Mouse (Mus musculus) heart, embryonic 15.5 days (tissue): ENCODE measurements around the gene Fndc8. TPM values are rescaled to one million over a fixed set of nuclear protein-coding genes. Genes with fewer than 3 reads are reported as not detected.

Experiments used
- ATAC-seq: fragments of 200-750 bp; cut with Nextera tagmentation; replicated peaks from 2 replicates; pipeline ENCODE4 v1.8.0; 2017; ENCODE audit warnings: low read depth, moderate TSS enrichment; ENCODE audit not compliant: insufficient number of reproducible peaks, insufficient read depth, low FRiP score
- H3K27ac ChIP-seq: fragments of 300-500 bp; sonication (generic); 2 replicates; pipeline ENCODE4 v1.5.1; 2015; ENCODE audit warnings: mild to moderate bottlenecking, inconsistent platforms
- H3K27me3 ChIP-seq: fragments of 300-500 bp; sonication (generic); 2 replicates; pipeline ENCODE4 v1.6.1; 2015; ENCODE audit warnings: inconsistent platforms
- H3K36me3 ChIP-seq: fragments of 300-500 bp; sonication (generic); 2 replicates; pipeline ENCODE4 v1.6.1; 2015; ENCODE audit warnings: mild to moderate bottlenecking, inconsistent platforms
- H3K4me1 ChIP-seq: fragments of 300-500 bp; sonication (generic); replicated peaks from 2 replicates; pipeline ENCODE4 v1.6.1; 2015; ENCODE audit warnings: inconsistent platforms
- H3K4me2 ChIP-seq: fragments of 300-500 bp; sonication (generic); 2 replicates; pipeline ENCODE4 v1.6.1; 2015; ENCODE audit warnings: inconsistent platforms, mild to moderate bottlenecking, moderate library complexity
- H3K4me3 ChIP-seq: fragments of 300-500 bp; sonication (generic); 2 replicates; pipeline ENCODE4 v1.5.1; 2015; ENCODE audit warnings: mild to moderate bottlenecking, inconsistent platforms
- H3K9ac ChIP-seq: fragments of 300-500 bp; sonication (generic); 2 replicates; pipeline ENCODE4 v1.6.1; 2015; ENCODE audit warnings: mild to moderate bottlenecking, inconsistent platforms
- H3K9me3 ChIP-seq: fragments of 300-500 bp; sonication (generic); replicated peaks from 2 replicates; pipeline ENCODE4 v1.6.1; 2016; ENCODE audit warnings: inconsistent platforms
- WGBS: fragments of 180-500 bp; shearing (Covaris S2); methylation state at CpG from one replicate; pipeline ENCODE4 v1.1.7; 2015; ENCODE audit warnings: mixed read lengths; 5-methylcytosine and 5-hydroxymethylcytosine counted together
- polyA plus RNA-seq: library from polyadenylated mRNA; unstranded; fragments of >200 nt; fragmentation: Nextera tagmentation; extraction: Ambion mirVana; gene quantifications from 2 replicates; pipeline ENCODE4 v1.2.1, GENCODE M21; 2015

Fndc8 gene
- polyA plus RNA-seq, 1 experiment from 2014 or later = 0.08 TPM

- Histone ChIP-seq H3K4me3 (no peak overlapping the region), H3K4me2 (no peak overlapping the region), H3K27ac (no peak overlapping the region), H3K9ac (no peak overlapping the region), H3K36me3 (no peaks in the 10 kb centered on the region), H3K9me3 (no peaks in the 10 kb centered on the region), H3K4me1 (peaks cover 3% of the 10 kb centered on the region; the same call in 1 of the 2 replicates), H3K27me3 (no peaks in the 10 kb centered on the region)
- no peak for ATAC-seq
- WGBS = 76% methylated on average over 9 of the region's 9 CpGs
These were observed 36.5 kb upstream of the Fndc8 start for GRCm38 (mm10) chr11:82855327-82855973.

DNA sequence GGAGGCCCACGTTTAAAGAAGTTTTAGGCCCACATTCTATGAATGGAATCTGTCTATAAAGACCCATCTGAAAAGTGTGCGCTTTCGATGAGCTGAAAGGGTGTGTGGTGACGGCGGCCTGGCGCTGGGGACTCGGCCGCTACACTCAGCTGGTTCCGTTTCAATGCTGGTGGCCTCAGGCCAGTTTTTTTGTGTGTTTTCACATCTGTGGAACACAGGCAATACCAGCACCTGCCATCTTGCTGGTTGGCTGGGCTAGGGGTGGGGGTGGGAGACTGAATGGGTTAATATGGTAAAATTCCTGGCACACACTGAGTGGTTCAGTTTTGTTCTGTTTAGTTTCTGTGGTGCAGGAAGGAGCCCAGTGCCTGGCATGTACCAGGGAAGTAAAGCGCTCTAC lies 35.9 kb upstream of the Fndc8 start:
- Histone ChIP-seq H3K4me1 (peaks cover 3% of the 10 kb centered on the region; the same call in 1 of the 2 replicates), H3K4me3 (no peak overlapping the region), H3K27ac (no peak overlapping the region), H3K36me3 (no peaks in the 10 kb centered on the region), H3K9me3 (no peaks in the 10 kb centered on the region), H3K4me2 (no peak overlapping the region), H3K9ac (no peak overlapping the region), H3K27me3 (no peaks in the 10 kb centered on the region)
- 79% methylated on average over 10 of the region's 10 CpGs for WGBS
- ATAC-seq = no peak

- no peaks in the 10 kb centered on the region for H3K27me3 ChIP-seq
- H3K9me3 ChIP-seq = no peaks in the 10 kb centered on the region
- H3K4me3 ChIP-seq = no peak overlapping the region
- no peak for ATAC-seq
- no peak overlapping the region for H3K4me2 ChIP-seq
- no peaks in the 10 kb centered on the region for H3K36me3 ChIP-seq
- 78% methylated on average over 13 of the region's 13 CpGs for WGBS
- H3K4me1 ChIP-seq = peaks cover 9% of the 10 kb centered on the region
- H3K9ac ChIP-seq = no peak overlapping the region
- H3K27ac ChIP-seq = peak overlapping the region; percentile 26; the same call in 1 of the 2 replicates
These were observed 34.5 kb upstream of the Fndc8 start for GRCm38 (mm10) chr11:82857307-82857848.

GRCm38 (mm10) chr11:82860759-82861158 lies 31.2 kb upstream of the Fndc8 start:
- H3K9me3 ChIP-seq = no peaks in the 10 kb centered on the region
- no peaks in the 10 kb centered on the region for H3K27me3 ChIP-seq
- 77% methylated on average over 6 of the region's 6 CpGs for WGBS
- H3K27ac ChIP-seq = no peak overlapping the region
- no peaks in the 10 kb centered on the region for H3K36me3 ChIP-seq
- H3K4me2 ChIP-seq = no peak overlapping the region
- H3K9ac ChIP-seq = no peak overlapping the region
- H3K4me3 ChIP-seq = no peak overlapping the region
- no peak for ATAC-seq
- peaks cover 10% of the 10 kb centered on the region for H3K4me1 ChIP-seq

DNA sequence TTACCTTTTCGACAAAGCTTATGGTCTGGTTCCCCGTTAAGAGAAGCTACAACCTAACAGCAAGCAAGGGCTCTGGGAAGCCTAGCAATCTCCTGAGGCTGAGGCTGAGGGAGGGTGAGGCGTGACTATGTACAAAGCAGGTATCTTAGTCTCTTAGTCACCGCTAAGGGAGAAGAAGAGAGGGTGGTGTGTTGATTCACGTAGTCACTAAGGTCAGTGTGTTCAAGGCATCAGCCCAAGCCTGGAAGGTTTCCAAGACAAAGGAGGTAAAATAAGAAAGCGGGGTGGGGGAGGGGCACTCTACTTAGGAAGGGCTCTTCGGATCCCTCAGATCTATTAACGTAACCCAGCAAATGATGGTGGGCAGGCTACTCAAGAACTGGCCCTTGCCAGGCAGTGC lies 30.4 kb upstream of the Fndc8 start:
- no peak overlapping the region for H3K4me3 ChIP-seq
- ATAC-seq = no peak
- no peak overlapping the region for H3K9ac ChIP-seq
- no peaks in the 10 kb centered on the region for H3K9me3 ChIP-seq
- H3K36me3 ChIP-seq = no peaks in the 10 kb centered on the region
- WGBS = 66% methylated on average over 8 of the region's 8 CpGs
- peaks cover 10% of the 10 kb centered on the region for H3K4me1 ChIP-seq
- H3K4me2 ChIP-seq = no peak overlapping the region
- H3K27me3 ChIP-seq = no peaks in the 10 kb centered on the region
- H3K27ac ChIP-seq = no peak overlapping the region

DNA sequence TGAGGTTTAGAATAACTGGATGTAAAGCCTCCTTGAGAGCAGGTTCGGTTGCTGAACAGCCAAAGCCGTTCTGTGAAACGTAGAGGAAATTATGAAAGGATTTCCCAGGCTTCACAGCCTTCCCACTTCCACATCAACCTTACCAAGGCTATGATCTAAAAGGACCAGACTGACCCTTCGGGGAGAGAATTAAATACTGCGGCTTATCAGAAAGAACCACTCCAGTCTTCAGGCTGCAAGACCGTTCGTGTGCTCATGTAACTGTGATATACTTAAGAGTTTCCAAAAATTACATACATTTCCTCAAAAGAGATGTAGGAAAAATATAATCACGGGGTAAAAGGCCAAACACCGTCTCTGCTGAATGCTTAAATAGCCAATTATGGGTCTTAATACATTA lies 29.3 kb upstream of the Fndc8 start:
- no peaks in the 10 kb centered on the region for H3K36me3 ChIP-seq
- no peak overlapping the region for H3K4me3 ChIP-seq
- 76% methylated on average over 9 of the region's 9 CpGs for WGBS
- ATAC-seq = no peak
- no peak overlapping the region for H3K27ac ChIP-seq
- no peak overlapping the region for H3K4me2 ChIP-seq
- H3K9ac ChIP-seq = no peak overlapping the region
- H3K9me3 ChIP-seq = no peaks in the 10 kb centered on the region
- H3K4me1 ChIP-seq = peaks cover 12% of the 10 kb centered on the region
- H3K27me3 ChIP-seq = no peaks in the 10 kb centered on the region

GRCm38 (mm10) chr11:82863059-82863458 lies 28.9 kb upstream of the Fndc8 start:
- ATAC-seq = no peak
- Histone ChIP-seq H3K9me3 (no peaks in the 10 kb centered on the region), H3K36me3 (no peaks in the 10 kb centered on the region), H3K4me1 (peaks cover 12% of the 10 kb centered on the region), H3K27ac (no peak overlapping the region), H3K27me3 (no peaks in the 10 kb centered on the region), H3K9ac (no peak overlapping the region), H3K4me3 (no peak overlapping the region), H3K4me2 (no peak overlapping the region)
- WGBS = 89% methylated on average over 2 of the region's 2 CpGs

DNA sequence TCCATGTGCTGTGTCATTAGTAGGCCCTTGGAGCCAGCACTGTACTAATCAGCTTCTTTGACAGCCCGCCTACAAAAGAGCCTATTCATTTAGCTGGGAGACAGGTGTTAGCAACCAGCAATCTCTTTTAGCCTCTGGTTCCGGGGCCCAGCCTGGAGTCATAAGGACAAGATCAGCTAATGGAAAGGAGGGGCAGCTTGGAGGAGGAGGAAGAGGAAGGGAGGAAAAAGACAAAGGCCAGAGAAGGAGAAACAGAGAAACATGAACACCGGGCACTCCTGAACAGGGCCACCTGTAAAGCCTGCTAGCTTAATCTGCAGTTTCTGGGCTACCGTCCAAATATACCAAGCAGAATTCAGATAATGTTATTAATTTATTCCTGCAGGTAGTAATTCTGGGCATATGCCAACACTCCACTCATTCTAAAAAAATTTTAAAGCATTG lies 28.4 kb upstream of the Fndc8 start:
- WGBS = 51% methylated on average over 4 of the region's 4 CpGs
- ATAC-seq = no peak
- H3K9me3 ChIP-seq = no peaks in the 10 kb centered on the region
- no peak overlapping the region for H3K4me3 ChIP-seq
- no peak overlapping the region for H3K9ac ChIP-seq
- no peak overlapping the region for H3K4me2 ChIP-seq
- peaks cover 12% of the 10 kb centered on the region for H3K4me1 ChIP-seq
- H3K36me3 ChIP-seq = no peaks in the 10 kb centered on the region
- no peak overlapping the region for H3K27ac ChIP-seq
- H3K27me3 ChIP-seq = no peaks in the 10 kb centered on the region

GRCm38 (mm10) chr11:82865957-82866356 lies 26.0 kb upstream of the Fndc8 start:
- Histone ChIP-seq H3K4me3 (no peak overlapping the region), H3K4me2 (no peak overlapping the region), H3K27ac (no peak overlapping the region), H3K27me3 (no peaks in the 10 kb centered on the region), H3K9ac (no peak overlapping the region), H3K4me1 (peaks cover 23% of the 10 kb centered on the region), H3K9me3 (no peaks in the 10 kb centered on the region), H3K36me3 (no peaks in the 10 kb centered on the region)
- whole genome bisulfite sequencing = 78% methylated on average over 10 of the region's 10 CpGs
- no peak for ATAC-seq

- ATAC-seq = no peak
- H3K27me3 ChIP-seq = no peaks in the 10 kb centered on the region
- no peak overlapping the region for H3K4me2 ChIP-seq
- 32% methylated on average over 7 of the region's 7 CpGs for WGBS
- no peaks in the 10 kb centered on the region for H3K36me3 ChIP-seq
- no peak overlapping the region for H3K4me3 ChIP-seq
- H3K9ac ChIP-seq = no peak overlapping the region
- H3K9me3 ChIP-seq = no peaks in the 10 kb centered on the region
- peaks cover 17% of the 10 kb centered on the region for H3K4me1 ChIP-seq
- H3K27ac ChIP-seq = no peak overlapping the region
These were observed 24.9 kb upstream of the Fndc8 start for GRCm38 (mm10) chr11:82866850-82867564.

- Histone ChIP-seq H3K36me3 (no peaks in the 10 kb centered on the region), H3K4me3 (no peak overlapping the region), H3K9me3 (no peaks in the 10 kb centered on the region), H3K4me1 (peaks cover 17% of the 10 kb centered on the region), H3K9ac (no peak overlapping the region), H3K27ac (no peak overlapping the region), H3K4me2 (no peak overlapping the region), H3K27me3 (no peaks in the 10 kb centered on the region)
- no peak for ATAC-seq
- WGBS = 64% methylated on average over 5 of the region's 5 CpGs
These were observed 24.0 kb upstream of the Fndc8 start for GRCm38 (mm10) chr11:82867956-82868355.
